Mouse (Mus musculus) intestine, postnatal 0 days (tissue): Measurements from ENCODE around the gene Gm10153. TPM values are rescaled to one million over a fixed set of nuclear protein-coding genes. Genes with fewer than 3 reads are reported as not detected.
A peak's percentile ranks its signal among the peaks of the same experiment; 100 is the strongest.
"Not testable (repeated sequence)": the region's sequence is repeated elsewhere in the genome, so short reads cannot be mapped to it uniquely, and the experiment has no call there.

Experiments
- ATAC-seq: fragments of 200-750 bp; cut with Nextera tagmentation; 2 replicates; pipeline ENCODE4 v1.8.0; 2017; ENCODE audit warnings: mild to moderate bottlenecking, moderate TSS enrichment, moderate library complexity
- H3K27ac ChIP-seq: fragments of 300-500 bp; sonication (generic); 2 replicates; pipeline ENCODE4 v1.5.1; 2014; ENCODE audit warnings: mild to moderate bottlenecking, low read depth, low read length, moderate library complexity
- H3K27me3 ChIP-seq: fragments of 300-500 bp; sonication (generic); replicated peaks from 2 replicates; pipeline ENCODE4 v1.6.1; 2014; ENCODE audit warnings: low read length, mixed read lengths; ENCODE audit not compliant: control insufficient read depth, insufficient read depth
- H3K36me3 ChIP-seq: fragments of 300-500 bp; sonication (generic); 2 replicates; pipeline ENCODE4 v1.6.1; 2014; ENCODE audit warnings: mild to moderate bottlenecking, moderate library complexity; ENCODE audit not compliant: control insufficient read depth, insufficient read depth
- H3K4me1 ChIP-seq: fragments of 300-500 bp; sonication (generic); replicated peaks from 2 replicates; pipeline ENCODE4 v1.6.1; 2014; ENCODE audit warnings: antibody characterized with exemption, low read length, mixed read lengths; ENCODE audit not compliant: control insufficient read depth, insufficient read depth
- H3K4me2 ChIP-seq: fragments of 300-500 bp; sonication (generic); replicated peaks from 2 replicates; pipeline ENCODE4 v1.6.1; 2014; ENCODE audit warnings: low read depth, mild to moderate bottlenecking, moderate library complexity
- H3K4me3 ChIP-seq: fragments of 300-500 bp; sonication (generic); 2 replicates; pipeline ENCODE4 v1.5.1; 2014; ENCODE audit warnings: low read depth, low read length
- H3K9ac ChIP-seq: fragments of 300-500 bp; sonication (generic); 2 replicates; pipeline ENCODE4 v1.6.1; 2014; ENCODE audit warnings: mild to moderate bottlenecking, low read depth, low read length
- H3K9me3 ChIP-seq: fragments of 300-500 bp; sonication (generic); 2 replicates; pipeline ENCODE4 v1.6.1; 2016; ENCODE audit warnings: mixed run types; ENCODE audit not compliant: control insufficient read depth
- CTCF ChIP-seq: sonication (generic); IDR thresholded peaks from 2 replicates; pipeline ENCODE4 v1.5.1; 2016; ENCODE audit warnings: low read depth, mild to moderate bottlenecking, control low read depth, antibody characterized with exemption, moderate library complexity
- WGBS: fragments of 180-500 bp; shearing (Covaris S2); extraction: QIAGEN DNeasy Blood & Tissue Kit; methylation state at CpG from one replicate; pipeline ENCODE4 v1.1.7; 2014; 5-methylcytosine and 5-hydroxymethylcytosine counted together
- polyA plus RNA-seq: library from polyadenylated mRNA; unstranded; fragments of >200 nt; fragmentation: Nextera tagmentation; extraction: Ambion mirVana; gene quantifications from 2 replicates; pipeline ENCODE4 v1.2.1, GENCODE M21; 2015

Gm10153 gene
- polyA plus RNA-seq, 1 experiment from 2014 or later: not detected

DNA sequence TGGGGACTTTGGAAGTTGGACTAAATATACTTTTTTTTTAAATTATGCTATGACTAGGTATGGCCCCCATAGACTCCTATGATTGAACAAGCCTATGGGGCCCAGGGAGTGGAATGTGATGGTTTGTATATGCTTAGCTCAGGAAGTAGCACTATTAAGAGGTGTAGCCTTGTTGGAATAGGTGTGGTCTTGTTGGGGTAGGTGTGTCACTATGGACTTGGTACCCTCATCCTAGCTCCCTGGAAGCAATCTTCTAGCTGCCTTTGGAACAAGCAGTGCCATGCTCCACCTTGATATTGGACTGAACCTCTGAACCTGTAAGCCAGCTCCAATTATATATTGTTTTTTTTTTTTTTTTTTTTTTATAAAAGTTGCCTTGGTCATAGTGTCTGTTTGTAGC is 15.3 kb upstream of the Gm10153 start:
- H3K9ac ChIP-seq: no peak overlapping the region
- H3K36me3 ChIP-seq: no peaks in the 10 kb centered on the region
- H3K27me3 ChIP-seq: peaks cover 3% of the 10 kb centered on the region; the same call in 1 of the 2 replicates
- H3K4me3 ChIP-seq: no peak overlapping the region
- H3K9me3 ChIP-seq: no peaks in the 10 kb centered on the region
- H3K4me1 ChIP-seq: no peaks in the 10 kb centered on the region
- no peak overlapping the region for H3K27ac ChIP-seq
- no peak for TF ChIP-seq CTCF
- no peak overlapping the region for H3K4me2 ChIP-seq
- peak; percentile 94 for ATAC-seq

DNA sequence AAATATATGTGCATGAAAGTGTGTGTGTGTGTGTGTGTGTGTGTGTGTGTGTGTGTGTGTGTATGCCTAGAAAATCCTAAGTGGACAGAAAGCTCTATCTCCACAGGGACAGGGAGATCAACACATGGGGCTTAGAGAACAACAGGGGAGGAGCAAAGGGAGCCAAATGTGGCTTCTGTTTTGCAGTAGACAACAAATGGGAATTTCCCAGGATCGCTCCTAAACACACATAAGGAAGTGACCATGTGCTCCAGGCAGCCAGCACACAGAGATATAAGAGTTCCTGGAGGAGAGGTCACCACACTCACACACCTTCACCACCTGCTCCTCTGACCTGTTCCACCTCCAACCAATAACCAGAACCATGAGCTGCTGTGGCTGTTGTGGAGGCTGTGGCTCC is 10.9 kb upstream of the Gm10153 start, which contains the start of gene Krtap5-3:
TSS of gene Krtap5-3 (plus strand) at position 301 of the 400 bp plus-strand sequence.
- no peak for TF ChIP-seq CTCF
- Histone ChIP-seq H3K36me3 (no peaks in the 10 kb centered on the region), H3K4me1 (no peaks in the 10 kb centered on the region), H3K9ac (no peak within 1 kb of the TSS), H3K4me3 (no peak within 1 kb of the TSS), H3K4me2 (no peak within 1 kb of the TSS), H3K27ac (no peak within 1 kb of the TSS), H3K9me3 (no peaks in the 10 kb centered on the region), H3K27me3 (peaks cover 3% of the 10 kb centered on the region; the same call in 1 of the 2 replicates)
- ATAC-seq: no peak
- 35% methylated on average over 1 of the region's 1 CpGs for WGBS

DNA sequence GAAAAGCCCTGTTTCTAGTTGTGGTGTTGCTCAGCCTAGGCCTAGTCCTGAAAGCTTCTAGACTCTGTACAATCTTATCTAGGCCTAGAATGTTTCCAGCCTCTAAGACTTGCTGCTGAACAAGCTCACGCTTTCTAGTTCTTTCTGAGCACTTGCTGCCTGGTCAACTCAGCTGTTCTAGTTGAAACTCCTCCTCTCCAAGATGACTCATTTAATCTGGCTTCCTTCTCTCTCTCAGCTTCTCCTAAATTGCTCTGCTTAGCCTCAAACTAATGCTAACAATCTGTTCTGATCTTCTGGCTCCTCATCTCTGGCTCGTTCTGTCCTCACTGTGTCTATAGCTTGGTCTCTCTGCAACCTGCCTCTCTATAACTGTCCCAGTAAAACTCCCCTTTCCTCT is 8.6 kb upstream of the Gm10153 start:
- Histone ChIP-seq H3K4me3 (no peak overlapping the region), H3K9ac (no peak overlapping the region), H3K36me3 (no peaks in the 10 kb centered on the region), H3K4me1 (no peaks in the 10 kb centered on the region), H3K9me3 (0 out of 2 replicates have a peak, but pooled peaks cover 3% of the 10 kb centered on the region), H3K4me2 (no peak overlapping the region), H3K27ac (no peak overlapping the region), H3K27me3 (peaks cover 3% of the 10 kb centered on the region; the same call in 1 of the 2 replicates)
- ATAC-seq: no peak
- WGBS: 69% methylated on average over 2 of the region's 2 CpGs
- no peak for TF ChIP-seq CTCF

DNA sequence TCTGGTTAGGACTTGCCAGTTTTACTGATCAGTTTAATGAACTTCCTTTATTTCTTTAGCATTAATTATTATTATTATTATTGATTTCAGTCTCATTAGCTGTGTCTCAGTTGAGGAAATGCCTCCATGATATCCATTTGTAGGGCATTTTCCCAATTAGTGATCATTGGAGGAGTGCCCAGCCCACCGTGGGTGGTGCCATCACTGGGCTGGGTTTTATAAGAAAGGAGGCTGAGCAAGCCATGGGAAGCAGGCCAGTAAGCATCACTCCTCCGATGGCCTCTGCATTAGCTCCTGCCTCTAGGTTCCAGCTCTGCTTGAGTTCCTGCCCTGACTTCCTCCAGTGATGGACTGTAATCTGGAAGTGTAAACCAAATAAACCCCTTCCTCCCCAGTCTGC is 2.0 kb downstream of the Gm10153 start:
- Histone ChIP-seq H3K9ac (no peak overlapping the region), H3K27me3 (peaks cover 17% of the 10 kb centered on the region), H3K36me3 (no peaks in the 10 kb centered on the region), H3K4me3 (no peak overlapping the region), H3K9me3 (no peaks in the 10 kb centered on the region), H3K4me1 (no peaks in the 10 kb centered on the region), H3K4me2 (no peak overlapping the region), H3K27ac (no peak overlapping the region)
- WGBS: 76% methylated on average over 2 of the region's 2 CpGs
- TF ChIP-seq CTCF: no peak
- no peak for ATAC-seq

DNA sequence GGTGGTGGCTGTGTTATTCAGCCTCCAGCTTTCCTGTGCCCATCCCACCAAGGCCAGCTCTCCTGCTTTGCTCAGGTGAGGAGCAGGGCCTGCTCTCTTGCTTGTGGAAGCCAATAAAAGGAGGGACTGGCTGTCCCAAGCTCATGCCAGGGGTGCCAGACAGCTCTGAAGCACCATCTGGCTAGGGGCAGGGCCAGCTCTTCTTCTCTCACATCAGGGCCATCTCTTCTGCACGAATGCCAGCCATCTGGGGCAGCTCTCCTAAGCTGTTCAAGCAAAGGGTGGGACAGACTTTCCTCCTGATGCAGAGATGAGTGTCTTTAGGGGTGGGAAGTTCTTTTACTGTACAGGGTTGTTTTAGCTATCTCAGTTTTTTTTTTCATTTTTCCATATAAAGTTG is 9.2 kb downstream of the Gm10153 start:
- 39% methylated on average over 1 of the region's 1 CpGs for WGBS
- Histone ChIP-seq H3K9me3 (no peaks in the 10 kb centered on the region), H3K4me1 (no peaks in the 10 kb centered on the region), H3K9ac (no peak overlapping the region), H3K27ac (no peak overlapping the region), H3K27me3 (no peaks in the 10 kb centered on the region), H3K36me3 (no peaks in the 10 kb centered on the region), H3K4me2 (no peak overlapping the region), H3K4me3 (no peak overlapping the region)
- no peak for ATAC-seq
- no peak for TF ChIP-seq CTCF

DNA sequence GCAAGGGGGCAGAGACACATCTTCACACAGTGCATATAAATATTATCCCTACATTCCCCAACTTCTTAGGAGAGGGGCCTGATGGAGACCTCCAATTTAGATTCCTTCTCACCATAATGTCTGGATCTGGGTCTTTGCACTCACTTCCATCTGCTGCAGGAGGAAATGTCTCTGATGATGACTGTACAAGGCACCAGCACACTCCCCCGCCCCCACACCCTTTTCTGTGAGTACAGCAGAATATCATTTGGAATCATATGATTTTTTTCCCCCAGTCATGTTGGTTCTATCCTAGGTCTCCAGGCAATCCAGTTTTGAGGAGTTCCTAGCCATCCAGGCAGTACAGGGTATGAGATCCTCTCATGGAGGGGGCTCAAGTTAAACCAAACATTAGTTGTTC is 11.5 kb downstream of the Gm10153 start:
- WGBS: 94% methylated on average over 1 of the region's 1 CpGs
- Histone ChIP-seq H3K4me2 (no peak overlapping the region), H3K9ac (no peak overlapping the region), H3K27ac (no peak overlapping the region), H3K9me3 (no peaks in the 10 kb centered on the region), H3K4me1 (no peaks in the 10 kb centered on the region), H3K36me3 (no peaks in the 10 kb centered on the region), H3K4me3 (no peak overlapping the region), H3K27me3 (no peaks in the 10 kb centered on the region)
- no peak for TF ChIP-seq CTCF
- ATAC-seq: no peak

DNA sequence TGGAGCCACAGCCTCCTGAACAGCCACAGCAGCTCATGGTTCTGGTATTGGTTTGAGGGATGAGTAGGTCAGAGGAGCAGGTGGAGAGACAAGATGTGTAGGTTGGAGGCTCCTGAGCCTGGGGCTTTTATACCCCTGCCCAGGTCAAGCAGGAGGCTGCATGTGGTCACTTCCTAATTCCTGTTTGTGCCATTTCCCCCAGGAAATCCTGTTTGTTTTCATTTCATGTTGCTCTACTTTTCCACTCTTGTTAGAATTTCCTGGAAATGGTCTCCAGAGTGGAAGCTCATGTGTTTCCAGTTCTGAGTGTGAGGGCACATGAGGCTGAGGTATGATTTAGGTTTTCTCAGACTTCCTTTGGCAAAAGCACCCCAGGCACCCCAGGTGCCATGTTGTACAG is 14.3 kb downstream of the Gm10153 start, which contains the start of gene Krtap5-2:
TSS of gene Krtap5-2 (minus strand) at position 101 of the 400 bp plus-strand sequence.
- not testable (repeated sequence) for ATAC-seq, H3K36me3 ChIP-seq, H3K4me2 ChIP-seq, H3K4me1 ChIP-seq, H3K4me3 ChIP-seq, H3K27ac ChIP-seq, H3K9me3 ChIP-seq, H3K9ac ChIP-seq, H3K27me3 ChIP-seq
